Mouse (Mus musculus): ENCODE measurements around the gene Rnf26. TPM values are rescaled to one million over a fixed set of nuclear protein-coding genes. Genes with fewer than 3 reads are reported as not detected.

Rnf26 gene
- total RNA-seq, 2 experiments from 2014 or later, result 29.2 to 30.7 TPM

DNA sequence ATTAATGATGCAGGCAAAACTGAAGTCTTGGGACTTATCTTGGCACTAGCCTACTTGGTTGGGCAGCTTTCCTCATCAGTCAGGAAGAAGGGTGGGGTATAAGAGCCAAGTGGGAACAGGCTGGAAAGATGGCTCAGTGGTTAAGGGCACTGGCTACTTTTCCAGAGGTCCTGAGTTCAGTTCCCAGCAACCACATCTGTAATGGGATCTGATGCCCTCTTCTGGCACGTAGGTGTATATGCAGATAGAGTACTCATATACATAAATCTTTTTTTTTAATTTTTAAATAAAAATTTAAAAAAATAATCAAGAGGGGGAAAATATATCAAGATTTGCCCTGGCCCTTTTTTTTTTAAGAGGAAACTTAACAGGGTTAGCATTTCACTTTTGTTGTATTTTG, 48.1 kb downstream of the Rnf26 start:
- Histone ChIP-seq H3K4me3 (no peak overlapping the region), H3K27ac (no peak overlapping the region)
- TF ChIP-seq CTCF (conservative IDR thresholded peaks at IDR 0.05), result peak; percentile 55
- DNase-seq (ENCODE audit: low spot score in 2 of 2), result no peak

DNA sequence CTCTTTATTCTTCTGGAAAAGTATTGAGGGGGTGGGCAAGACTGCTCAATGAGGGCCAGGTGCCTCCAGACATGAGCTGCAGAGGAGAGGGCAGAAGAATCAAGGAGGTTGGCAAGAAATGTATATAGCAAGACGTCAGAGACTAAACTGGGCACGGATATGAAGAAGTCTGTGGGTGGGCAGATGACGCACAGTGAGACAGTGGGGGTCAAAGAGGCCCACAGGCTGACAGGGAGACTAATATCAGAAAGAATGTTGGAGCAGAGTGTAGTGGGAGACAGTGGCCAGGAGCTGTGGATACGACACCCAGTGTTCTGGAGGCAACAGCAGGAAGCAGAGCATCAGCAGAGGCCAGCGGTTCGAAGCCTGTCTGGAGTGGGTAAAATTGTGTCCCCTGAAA, 54.7 kb downstream of the Rnf26 start:
- no peak overlapping the region for H3K4me3 ChIP-seq
- H3K27ac ChIP-seq, result no peak overlapping the region
- no peak for TF ChIP-seq CTCF (conservative IDR thresholded peaks at IDR 0.05)
- DNase-seq (ENCODE audit: low spot score in 2 of 2), result no peak

DNA sequence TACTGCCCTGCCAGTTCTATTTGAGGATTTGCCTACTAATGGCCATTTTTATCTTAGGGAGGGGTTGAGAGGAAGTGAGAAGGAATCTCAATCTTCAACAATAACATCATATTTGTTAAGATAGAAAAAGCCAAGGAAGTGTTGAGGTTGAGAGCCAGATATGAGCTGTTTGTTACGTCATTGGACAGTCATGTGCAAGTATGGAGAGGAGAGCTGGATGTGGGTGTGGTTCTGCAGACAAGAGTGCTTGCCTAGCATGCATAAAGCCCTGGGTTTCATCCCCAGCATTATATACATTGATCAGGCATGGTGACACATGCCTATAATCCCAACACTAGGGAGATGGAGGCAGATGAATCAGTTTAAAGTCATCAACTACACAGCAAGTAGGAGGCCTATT, 59.4 kb downstream of the Rnf26 start:
- TF ChIP-seq CTCF (conservative IDR thresholded peaks at IDR 0.05), result no peak
- H3K4me3 ChIP-seq, result no peak overlapping the region
- DNase-seq (ENCODE audit: low spot score in 2 of 2), result no peak
- no peak overlapping the region for H3K27ac ChIP-seq

DNA sequence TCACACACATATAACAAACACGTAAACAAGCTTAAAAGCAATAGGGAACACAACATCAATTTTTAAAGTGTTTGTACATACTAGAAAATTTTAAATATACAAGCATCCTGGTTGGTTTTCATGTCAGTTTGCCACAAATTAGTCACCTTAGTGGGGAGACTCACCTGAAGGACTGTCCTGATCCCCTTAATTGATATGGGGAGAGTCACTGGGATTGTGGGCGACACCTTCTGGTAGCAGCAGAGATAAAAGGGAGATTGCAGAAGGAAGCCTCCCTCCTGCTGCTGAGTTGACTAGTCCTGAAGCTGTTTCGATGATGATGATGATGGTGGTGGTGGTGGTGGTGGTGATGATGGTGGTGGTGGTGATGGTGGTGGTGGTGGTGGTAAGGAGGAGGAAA, 60.5 kb downstream of the Rnf26 start:
- TF ChIP-seq CTCF (conservative IDR thresholded peaks at IDR 0.05), result peak; percentile 55
- H3K4me3 ChIP-seq, result no peak overlapping the region
- no peak for DNase-seq (ENCODE audit: low spot score in 2 of 2)
- H3K27ac ChIP-seq, result no peak overlapping the region

DNA sequence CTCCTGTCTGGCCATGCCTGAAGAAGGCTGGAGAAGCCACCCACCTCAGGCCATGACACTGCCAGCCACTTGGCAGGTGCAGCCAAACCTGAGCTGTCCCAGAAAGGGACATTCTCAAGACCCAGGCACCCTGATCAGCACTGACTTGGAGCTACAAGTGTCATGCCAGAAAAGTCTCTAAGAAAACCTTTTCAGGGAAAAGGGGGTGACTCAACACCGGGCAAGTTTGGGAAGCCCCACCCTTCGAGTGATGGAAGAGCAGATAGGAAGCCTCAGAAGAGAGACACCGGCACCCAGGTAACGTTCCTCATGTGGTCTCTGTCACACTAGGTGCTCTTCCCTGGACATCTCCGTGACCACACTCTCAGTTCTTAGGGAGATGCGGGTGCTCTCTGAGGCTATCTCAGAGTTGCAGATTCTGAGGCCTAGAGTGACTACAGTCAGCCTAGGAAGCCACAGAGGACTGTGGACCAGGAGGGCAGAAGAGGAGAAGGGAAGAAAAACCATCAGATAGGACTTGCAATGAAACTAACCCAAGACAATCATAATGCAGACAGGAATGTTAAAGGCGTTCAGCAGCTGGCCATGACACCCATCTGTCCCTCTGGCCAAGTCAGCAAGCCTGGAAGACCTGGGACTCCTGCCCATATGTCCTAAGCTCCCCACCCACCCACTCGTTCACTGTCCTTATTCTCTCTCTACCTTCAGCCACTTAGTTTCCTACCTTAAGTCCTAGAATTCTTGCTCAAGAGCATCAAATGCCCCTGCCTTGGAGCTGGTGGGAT, 63.7 kb downstream of the Rnf26 start:
- no peak overlapping the region for H3K4me3 ChIP-seq
- no peak for DNase-seq (ENCODE audit: low spot score in 2 of 2)
- H3K27ac ChIP-seq, result peak overlapping the region; percentile 88
- no peak for TF ChIP-seq CTCF (conservative IDR thresholded peaks at IDR 0.05)

DNA sequence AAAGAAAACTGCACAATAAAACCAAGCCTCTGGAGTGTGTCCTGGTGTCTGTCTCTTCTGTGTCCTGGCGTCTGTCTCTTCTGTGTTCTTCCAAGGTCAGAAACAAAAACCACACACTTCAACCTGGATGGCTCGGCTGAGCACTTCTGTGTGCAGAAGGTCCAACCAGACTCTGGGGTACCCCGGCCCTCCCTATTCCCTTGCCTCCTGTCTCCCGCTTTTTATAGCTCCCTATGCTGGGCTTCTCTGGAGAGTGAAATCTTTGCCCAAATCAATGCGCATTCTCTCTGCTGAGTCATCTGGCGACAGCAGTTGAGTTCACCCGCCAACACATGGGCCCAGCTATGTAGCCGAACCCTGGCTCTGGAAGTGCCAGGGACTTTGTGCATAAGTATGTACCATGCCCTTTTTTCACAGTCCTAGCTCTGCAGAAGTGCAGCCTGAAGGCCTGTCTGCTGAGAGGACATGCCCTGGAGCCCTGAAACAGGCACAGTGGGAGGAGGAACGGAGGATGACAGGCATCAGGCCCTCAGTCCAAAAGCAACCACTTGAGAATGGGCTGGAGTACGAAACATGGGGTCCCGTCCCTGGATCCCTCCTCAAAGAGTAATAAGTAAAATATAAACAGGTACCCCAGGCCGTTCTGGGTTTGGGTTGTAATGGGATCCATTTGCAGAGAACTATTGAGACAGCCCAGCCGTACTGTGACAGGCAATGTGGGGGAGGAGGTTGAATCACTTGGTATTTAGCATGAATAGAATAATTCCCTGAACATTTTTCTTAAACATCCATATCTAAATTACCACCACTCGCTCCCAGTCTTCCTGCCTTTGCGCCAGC, 64.6 kb downstream of the Rnf26 start:
- H3K4me3 ChIP-seq, result no peak overlapping the region
- DNase-seq (ENCODE audit: low spot score in 2 of 2), result peak; percentile 62 to 69
- H3K27ac ChIP-seq, result peak overlapping the region; percentile 88
- TF ChIP-seq CTCF (conservative IDR thresholded peaks at IDR 0.05), result no peak

DNA sequence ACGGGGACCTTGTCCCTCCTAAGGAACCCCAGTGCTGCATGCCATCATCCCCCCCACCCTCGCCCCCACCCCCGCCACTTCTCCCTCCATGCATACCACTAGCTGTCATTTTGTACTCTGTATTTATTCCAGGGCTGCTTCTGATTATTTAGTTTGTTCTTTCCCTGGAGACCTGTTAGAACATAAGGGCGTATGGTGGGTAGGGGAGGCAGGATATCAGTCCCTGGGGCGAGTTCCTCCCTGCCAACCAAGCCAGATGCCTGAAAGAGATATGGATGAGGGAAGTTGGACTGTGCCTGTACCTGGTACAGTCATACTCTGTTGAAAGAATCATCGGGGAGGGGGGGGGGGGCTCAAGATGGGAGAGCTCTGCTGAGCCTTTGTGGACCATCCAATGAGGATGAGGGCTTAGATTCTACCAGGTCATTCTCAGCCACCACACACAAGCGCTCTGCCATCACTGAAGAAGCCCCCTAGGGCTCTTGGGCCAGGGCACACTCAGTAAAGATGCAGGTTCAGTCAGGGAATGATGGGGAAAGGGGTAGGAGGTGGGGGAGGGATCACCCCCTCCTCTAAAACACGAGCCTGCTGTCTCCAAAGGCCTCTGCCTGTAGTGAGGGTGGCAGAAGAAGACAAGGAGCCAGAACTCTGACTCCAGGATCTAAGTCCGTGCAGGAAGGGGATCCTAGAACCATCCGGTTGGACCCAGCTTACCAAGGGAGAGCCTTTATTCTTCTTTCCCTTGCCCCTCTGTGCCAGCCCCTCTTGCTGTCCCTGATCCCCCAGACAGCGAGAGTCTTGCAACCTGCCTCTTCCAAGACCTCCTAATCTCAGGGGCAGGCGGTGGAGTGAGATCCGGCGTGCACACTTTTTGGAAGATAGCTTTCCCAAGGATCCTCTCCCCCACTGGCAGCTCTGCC, 65.5 kb downstream of the Rnf26 start:
- Histone ChIP-seq H3K27ac (peak overlapping the region; percentile 88), H3K4me3 (no peak overlapping the region)
- TF ChIP-seq CTCF (conservative IDR thresholded peaks at IDR 0.05), result no peak
- no peak for DNase-seq (ENCODE audit: low spot score in 2 of 2)

DNA sequence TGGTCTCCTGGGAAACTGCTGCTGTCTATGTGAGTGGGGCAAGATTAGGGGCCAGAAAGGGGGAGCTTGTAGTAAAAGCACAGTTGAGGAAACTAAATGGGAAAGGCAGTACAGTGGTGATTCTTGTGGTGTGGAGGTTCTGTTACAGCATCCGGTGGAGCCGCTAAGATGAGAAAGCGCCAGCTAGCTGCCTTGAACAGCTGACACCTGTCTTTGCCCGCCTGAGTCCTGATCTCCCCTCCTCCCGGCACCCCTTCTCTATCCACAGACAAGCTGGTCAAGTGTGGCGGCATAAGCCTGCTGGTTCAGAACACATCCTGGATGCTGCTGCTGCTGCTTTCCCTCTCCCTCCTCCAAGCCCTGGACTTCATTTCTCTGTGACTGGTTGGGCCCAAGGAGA, 66.2 kb downstream of the Rnf26 start:
- no peak for TF ChIP-seq CTCF (conservative IDR thresholded peaks at IDR 0.05)
- DNase-seq (ENCODE audit: low spot score in 2 of 2), result no peak
- peak overlapping the region; percentile 88 for H3K27ac ChIP-seq
- peak overlapping the region; percentile 22; the same call in 1 of the 2 replicates for H3K4me3 ChIP-seq

DNA sequence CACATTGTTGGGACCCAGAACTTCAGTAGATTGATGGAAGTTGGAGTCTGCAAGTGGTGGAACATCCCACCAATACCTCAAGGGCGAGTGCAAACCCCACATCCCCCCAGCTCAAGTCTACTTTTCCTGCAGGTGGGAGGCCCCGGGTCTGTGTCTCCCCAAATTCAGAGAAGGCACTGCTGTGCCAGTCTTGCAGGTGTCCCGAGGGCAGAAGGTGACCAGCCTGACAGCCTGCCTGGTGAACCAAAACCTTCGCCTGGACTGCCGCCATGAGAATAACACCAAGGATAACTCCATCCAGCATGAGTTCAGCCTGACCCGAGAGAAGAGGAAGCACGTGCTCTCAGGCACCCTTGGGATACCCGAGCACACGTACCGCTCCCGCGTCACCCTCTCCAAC, 66.9 kb downstream of the Rnf26 start:
- DNase-seq (ENCODE audit: low spot score in 2 of 2), result no peak
- peak overlapping the region; percentile 51; the same call in 1 of the 2 replicates for H3K27ac ChIP-seq
- no peak for TF ChIP-seq CTCF (conservative IDR thresholded peaks at IDR 0.05)
- peak overlapping the region; percentile 11; the same call in 1 of the 2 replicates for H3K4me3 ChIP-seq

DNA sequence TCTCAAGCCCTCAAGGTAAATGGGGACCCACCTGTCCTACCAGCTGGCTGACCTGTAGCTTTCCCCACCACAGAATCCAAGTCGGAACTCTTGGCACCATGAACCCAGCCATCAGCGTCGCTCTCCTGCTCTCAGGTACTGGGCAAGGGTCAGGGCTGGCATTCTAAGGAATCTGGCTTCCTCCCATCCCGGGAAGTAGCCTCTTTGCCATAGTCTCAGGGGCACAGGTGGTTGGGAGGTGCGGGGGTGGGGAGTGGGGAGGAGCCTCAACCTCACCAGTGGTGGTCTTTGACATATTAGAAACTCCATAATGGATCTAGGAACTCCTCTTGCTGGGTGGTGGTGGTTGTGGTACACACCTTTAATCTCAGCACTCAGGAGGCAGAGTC, 67.4 kb downstream of the Rnf26 start:
- Histone ChIP-seq H3K4me3 (peak overlapping the region; percentile 17; the same call in 1 of the 2 replicates), H3K27ac (peak overlapping the region; percentile 28; the same call in 1 of the 2 replicates)
- no peak for DNase-seq (ENCODE audit: low spot score in 2 of 2)
- TF ChIP-seq CTCF (conservative IDR thresholded peaks at IDR 0.05), result no peak

Other genes with a start within 250 kb of the Rnf26 start
- gene Thy1, start 70.1 kb downstream of the Rnf26 start, total RNA-seq (2021), result 100 to 1,000 TPM; 854 to 892 TPM
- 10 to 100 TPM; 79.2 to 82.4 TPM for gene Usp2, start 46.5 kb downstream of the Rnf26 start, total RNA-seq (2021)
- gene Mfrp, start 11.8 kb downstream of the Rnf26 start, total RNA-seq (2021), result 1 to 10 TPM in 1 of 2 experiments, not detected in 1; 1.3 TPM
- 10 to 100 TPM; 12.3 to 14.4 TPM for gene C1qtnf5, start 6.3 kb downstream of the Rnf26 start, total RNA-seq (2021)
- gene Gm49380, start within 50 bp of the Rnf26 start, total RNA-seq (2021), result under 1 TPM; 0.27 to 0.38 TPM
- 10 to 100 TPM; 10.1 to 15.9 TPM for gene Mcam, start 21.0 kb upstream of the Rnf26 start, total RNA-seq (2021)
- gene Cbl, start 120.5 kb upstream of the Rnf26 start, total RNA-seq (2021), result 10 to 100 TPM; 61.7 to 66.5 TPM
- 1 to 10 TPM; 3.6 to 4.1 TPM for gene Ccdc153, start 127.2 kb upstream of the Rnf26 start, total RNA-seq (2021)
- gene Pdzd3, start 138.0 kb upstream of the Rnf26 start, total RNA-seq (2021), result 1 to 10 TPM; 1.1 to 1.5 TPM
- gene Nlrx1, start 155.1 kb upstream of the Rnf26 start, total RNA-seq (2021), result 10 to 100 TPM; 11.6 to 13.9 TPM
- 10 to 100 TPM; 67.9 to 71.4 TPM for gene Abcg4, start 175.1 kb upstream of the Rnf26 start, total RNA-seq (2021)
- 10 to 100 TPM; 26.0 to 36.9 TPM for gene Hinfp, start 192.2 kb upstream of the Rnf26 start, total RNA-seq (2021)
- gene C2cd2l, start 206.8 kb upstream of the Rnf26 start, total RNA-seq (2021), result 100 to 1,000 TPM; 186 to 206 TPM
- gene Dpagt1, start 212.5 kb upstream of the Rnf26 start, total RNA-seq (2021), result 10 to 100 TPM; 14.5 to 15.3 TPM
- gene H2afx, start 221.2 kb upstream of the Rnf26 start, total RNA-seq (2021), result 10 to 100 TPM; 42.5 to 44.2 TPM
- gene Hmbs, start 230.7 kb upstream of the Rnf26 start, total RNA-seq (2021), result 10 to 100 TPM; 21.9 to 22.1 TPM
- 10 to 100 TPM; 54.7 to 55.7 TPM for gene Vps11, start 248.2 kb upstream of the Rnf26 start, total RNA-seq (2021)